Mouse (Mus musculus) C2C12 (cell line): ENCODE results near the gene Timm10. TPM values are rescaled to one million over a fixed set of nuclear protein-coding genes. Genes with fewer than 3 reads are reported as not detected.

Source experiments
- H3K27me3 ChIP-seq: one replicate; pipeline ENCODE4 v1.6.1; 2011; ENCODE audit not compliant: control insufficient read depth, insufficient read depth, insufficient read length
- H3K36me3 ChIP-seq: one replicate; pipeline ENCODE4 v1.6.1; 2011; ENCODE audit not compliant: control insufficient read depth, insufficient read depth
- H3K4me3 ChIP-seq: one replicate; pipeline ENCODE4 v1.5.1; 2011; ENCODE audit warnings: mild to moderate bottlenecking, control low read depth; ENCODE audit not compliant: poor library complexity, insufficient read depth, severe bottlenecking
- H3K79me2 ChIP-seq: one replicate; pipeline ENCODE4 v1.6.1; 2011; ENCODE audit not compliant: control insufficient read depth, insufficient read depth
- H3K79me3 ChIP-seq: one replicate; pipeline ENCODE4 v1.6.1; 2011; ENCODE audit warnings: low read depth, control low read depth
- H3ac ChIP-seq: one replicate; pipeline ENCODE3; 2011; ENCODE audit warnings: low read depth; ENCODE audit not compliant: control insufficient read depth, insufficient read length
- CEBPB ChIP-seq: IDR thresholded peaks from one replicate; pipeline ENCODE4 v1.6.1; 2011; ENCODE audit warnings: low read depth, mild to moderate bottlenecking, control low read depth, moderate library complexity
- CTCF ChIP-seq: IDR thresholded peaks from one replicate; pipeline ENCODE4 v1.5.1; 2011; ENCODE audit not compliant: control insufficient read depth, insufficient read depth, insufficient read length
- FOSL1 ChIP-seq: IDR thresholded peaks from one replicate; pipeline ENCODE4 v1.8.0; 2011; ENCODE audit warnings: mild to moderate bottlenecking, low read length; ENCODE audit not compliant: poor library complexity, insufficient read depth, severe bottlenecking
- MAX ChIP-seq: IDR thresholded peaks from one replicate; pipeline ENCODE4 v1.6.1; 2011; ENCODE audit warnings: mild to moderate bottlenecking, control low read depth
- MYOD1 ChIP-seq: IDR thresholded peaks from one replicate; pipeline ENCODE4 v1.6.1; 2011; ENCODE audit warnings: low read depth; ENCODE audit not compliant: control insufficient read depth, insufficient read length
- MYOG ChIP-seq: IDR thresholded peaks from one replicate; pipeline ENCODE4 v1.6.1; 2011; ENCODE audit not compliant: control insufficient read depth, insufficient read length; ENCODE audit errors: extremely low read depth
- USF1 ChIP-seq: IDR thresholded peaks from one replicate; pipeline ENCODE4 v1.6.1; 2011; ENCODE audit warnings: low read depth, mild to moderate bottlenecking, control low read depth, moderate library complexity
- polyA plus RNA-seq: library from polyadenylated mRNA; unstranded; fragments of >200 nt; fragmentation: generic; extraction: Trizol; gene quantifications from one replicate; pipeline ENCODE4 v1.2.1, GENCODE M21; 2012; ENCODE audit warnings: missing spikeins

Gene Timm10
- polyA plus RNA-seq, 1 experiment = 108 TPM

DNA sequence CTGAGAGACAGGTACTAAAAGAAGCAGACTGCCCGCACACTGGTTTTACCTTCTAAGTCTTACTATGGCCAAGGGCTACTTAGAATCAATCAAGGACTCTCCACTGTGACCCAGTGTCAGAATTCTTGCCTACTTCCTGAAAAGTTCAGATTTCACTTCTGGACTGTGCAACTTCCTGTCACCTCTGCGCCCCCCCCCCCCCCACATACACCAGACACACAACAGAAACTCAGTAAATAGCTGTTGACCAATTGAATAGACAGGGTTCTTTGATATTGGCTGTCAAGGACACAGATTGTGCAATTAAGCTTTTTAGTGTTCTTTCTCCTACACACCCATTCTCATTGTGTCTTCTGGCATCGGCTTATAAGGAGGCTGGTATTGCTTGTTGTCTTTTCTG is 38.5 kb upstream of the Timm10 start:
- Histone ChIP-seq H3K79me3 (no peaks in the 10 kb centered on the region), H3K27me3 (no peaks in the 10 kb centered on the region), H3K4me3 (no peak overlapping the region), H3ac (no peak overlapping the region), H3K79me2 (no peaks in the 10 kb centered on the region), H3K36me3 (no peaks in the 10 kb centered on the region)
- no peak for TF ChIP-seq FOSL1
- TF ChIP-seq MYOG = no peak
- TF ChIP-seq CEBPB = no peak
- TF ChIP-seq MAX = no peak
- no peak for TF ChIP-seq CTCF
- TF ChIP-seq USF1 = no peak
- TF ChIP-seq MYOD1 = no peak

DNA sequence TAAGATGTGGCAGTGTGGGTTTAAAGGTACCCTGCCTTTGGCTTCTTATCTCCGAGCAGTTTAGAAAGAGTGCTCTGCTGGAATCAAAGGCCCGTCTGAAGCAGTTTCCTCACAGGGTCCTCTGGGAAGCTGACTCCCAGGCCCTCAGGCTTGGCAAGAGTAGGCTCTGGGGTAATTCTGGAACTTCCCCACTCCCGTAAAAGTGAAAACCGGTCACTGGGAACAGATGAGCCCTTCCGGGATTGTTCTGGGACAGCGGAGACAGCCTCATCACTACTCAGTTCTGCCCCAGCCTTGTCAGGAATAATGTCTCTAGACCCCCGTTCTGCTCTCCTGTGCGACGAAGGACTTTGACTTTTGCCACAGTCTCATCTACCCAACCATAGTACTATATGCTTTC is 36.4 kb upstream of the Timm10 start:
- H3K79me3 ChIP-seq = no peaks in the 10 kb centered on the region
- no peaks in the 10 kb centered on the region for H3K36me3 ChIP-seq
- H3ac ChIP-seq = no peak overlapping the region
- no peak overlapping the region for H3K4me3 ChIP-seq
- TF ChIP-seq USF1 = no peak
- no peak for TF ChIP-seq CEBPB
- TF ChIP-seq MAX = no peak
- no peak for TF ChIP-seq CTCF
- TF ChIP-seq MYOG = no peak
- TF ChIP-seq FOSL1 = no peak
- no peak for TF ChIP-seq MYOD1
- no peaks in the 10 kb centered on the region for H3K27me3 ChIP-seq
- no peaks in the 10 kb centered on the region for H3K79me2 ChIP-seq

DNA sequence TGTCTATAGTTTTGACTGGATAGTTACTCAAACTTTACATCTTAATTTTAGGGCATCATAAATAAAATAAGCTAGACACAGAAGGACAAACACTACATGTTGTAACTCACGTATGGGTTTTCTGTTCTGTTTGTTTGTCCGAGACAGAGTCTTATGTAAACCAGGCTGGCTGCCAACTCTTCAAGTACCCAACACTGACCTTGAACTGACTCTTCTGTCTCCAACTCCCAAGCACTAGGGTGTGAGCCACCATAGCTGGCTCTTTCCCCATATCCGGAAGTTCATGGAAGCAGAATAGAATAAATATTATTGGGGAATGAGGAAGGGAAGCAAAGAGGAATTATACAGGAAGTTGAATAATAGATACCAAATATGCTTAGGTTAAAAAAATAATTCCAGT is 34.3 kb upstream of the Timm10 start:
- Histone ChIP-seq H3K36me3 (no peaks in the 10 kb centered on the region), H3K27me3 (no peaks in the 10 kb centered on the region), H3K79me3 (no peaks in the 10 kb centered on the region), H3K4me3 (no peak overlapping the region), H3ac (no peak overlapping the region), H3K79me2 (no peaks in the 10 kb centered on the region)
- TF ChIP-seq USF1 (no peak), CEBPB (no peak), MYOG (no peak), MAX (no peak), CTCF (no peak), FOSL1 (no peak), MYOD1 (no peak)

DNA sequence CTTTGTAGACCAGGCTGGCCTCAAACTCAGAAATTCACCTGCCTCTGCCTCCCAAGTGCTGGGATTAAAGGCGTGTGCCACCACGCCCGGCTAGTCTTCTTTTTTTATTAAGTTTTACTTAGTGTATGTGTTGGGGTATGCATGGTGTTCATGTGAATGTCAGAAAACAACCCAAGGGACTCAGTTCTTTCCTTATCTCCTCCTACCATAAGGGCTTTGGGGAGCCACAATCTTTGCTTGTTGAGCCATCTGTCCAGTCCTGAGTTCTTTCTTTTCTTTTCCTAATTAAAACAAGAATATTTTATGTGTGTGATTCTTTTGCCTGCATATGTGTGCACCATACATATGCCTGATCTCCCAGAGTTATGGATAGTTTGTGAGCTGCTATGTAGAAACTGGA is 33.6 kb upstream of the Timm10 start:
- H3K27me3 ChIP-seq = no peaks in the 10 kb centered on the region
- H3K79me2 ChIP-seq = no peaks in the 10 kb centered on the region
- no peak overlapping the region for H3K4me3 ChIP-seq
- no peaks in the 10 kb centered on the region for H3K79me3 ChIP-seq
- no peak overlapping the region for H3ac ChIP-seq
- no peaks in the 10 kb centered on the region for H3K36me3 ChIP-seq
- TF ChIP-seq USF1 = no peak
- TF ChIP-seq MAX = no peak
- TF ChIP-seq CEBPB = no peak
- TF ChIP-seq MYOG = no peak
- no peak for TF ChIP-seq FOSL1

DNA sequence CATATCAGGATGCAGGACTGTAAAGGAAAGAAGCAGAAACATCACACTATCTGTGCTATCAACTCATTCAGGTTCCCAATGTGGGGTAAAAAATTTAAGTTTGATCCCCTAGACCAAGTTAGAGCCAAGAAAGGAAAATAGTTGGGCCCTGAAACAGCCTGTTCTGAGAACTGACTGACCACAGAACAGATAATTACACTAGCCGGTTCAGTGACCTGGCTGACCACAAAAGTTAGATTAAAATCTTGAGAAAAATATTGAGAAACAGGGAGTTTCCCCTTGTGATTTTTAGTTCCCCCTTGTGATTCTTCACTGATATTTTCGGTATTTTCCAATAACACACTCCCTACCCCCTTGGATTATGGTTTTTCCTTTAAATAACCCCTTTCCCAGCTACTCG is 32.9 kb upstream of the Timm10 start:
- H3K4me3 ChIP-seq = no peak overlapping the region
- TF ChIP-seq MYOD1 (no peak), USF1 (no peak), MYOG (no peak), FOSL1 (no peak), CTCF (no peak), CEBPB (no peak), MAX (no peak)

More for the DNA sequence above, 32.9 kb upstream of the Timm10 start:
- Histone ChIP-seq H3K36me3 (no peaks in the 10 kb centered on the region), H3K79me2 (no peaks in the 10 kb centered on the region), H3K79me3 (no peaks in the 10 kb centered on the region), H3K27me3 (no peaks in the 10 kb centered on the region), H3ac (no peak overlapping the region)
